Mouse (Mus musculus) stomach, postnatal 0 days (tissue): ENCODE data around the gene Erg. TPM values are rescaled to one million over a fixed set of nuclear protein-coding genes. Genes with fewer than 3 reads are reported as not detected.

Source experiments
- ATAC-seq: fragments of 200-750 bp; cut with Nextera tagmentation; 2 replicates; pipeline ENCODE4 v1.8.0; 2017; ENCODE audit not compliant: low FRiP score, low TSS enrichment
- DNase-seq: peaks from one replicate; pipeline ENCODE4 v3.0.0-alpha.2; 2016; ENCODE audit warnings: low spot score
- H3K27ac ChIP-seq: fragments of 300-500 bp; sonication (generic); replicated peaks from 2 replicates; pipeline ENCODE4 v1.5.1; 2014; ENCODE audit warnings: mild to moderate bottlenecking, control low read depth
- H3K27me3 ChIP-seq: fragments of 300-500 bp; sonication (generic); 2 replicates; pipeline ENCODE4 v1.6.1; 2014; ENCODE audit warnings: low read length; ENCODE audit not compliant: control insufficient read depth, insufficient read depth
- H3K36me3 ChIP-seq: fragments of 300-500 bp; sonication (generic); 2 replicates; pipeline ENCODE4 v1.6.1; 2014; ENCODE audit warnings: low read length, mixed read lengths; ENCODE audit not compliant: control insufficient read depth, insufficient read depth
- H3K4me1 ChIP-seq: fragments of 300-500 bp; sonication (generic); replicated peaks from 2 replicates; pipeline ENCODE4 v1.6.1; 2014; ENCODE audit warnings: antibody characterized with exemption; ENCODE audit not compliant: control insufficient read depth, insufficient read depth
- H3K4me2 ChIP-seq: fragments of 300-500 bp; sonication (generic); replicated peaks from 2 replicates; pipeline ENCODE4 v1.6.1; 2014; ENCODE audit warnings: low read depth, mild to moderate bottlenecking, control low read depth, moderate library complexity
- H3K4me3 ChIP-seq: fragments of 300-500 bp; sonication (generic); 2 replicates; pipeline ENCODE4 v1.5.1; 2014; ENCODE audit warnings: low read depth, low read length, control low read depth
- H3K9ac ChIP-seq: fragments of 300-500 bp; sonication (generic); 2 replicates; pipeline ENCODE4 v1.6.1; 2014; ENCODE audit warnings: mild to moderate bottlenecking, low read length, control low read depth, mixed read lengths
- H3K9me3 ChIP-seq: fragments of 300-500 bp; sonication (generic); 2 replicates; pipeline ENCODE4 v1.6.1; 2016; ENCODE audit warnings: low read length; ENCODE audit not compliant: control insufficient read depth
- CTCF ChIP-seq: IDR thresholded peaks from 2 replicates; pipeline ENCODE4 v1.5.1; 2016; ENCODE audit warnings: antibody characterized with exemption, low read depth, mild to moderate bottlenecking, moderate library complexity
- EP300 ChIP-seq: optimal IDR thresholded peaks from 2 replicates; pipeline ENCODE3; 2016; ENCODE audit warnings: antibody characterized with exemption
- WGBS: fragments of 180-500 bp; shearing (Covaris S2); extraction: QIAGEN DNeasy Blood & Tissue Kit; methylation state at CpG from one replicate; pipeline ENCODE4 v1.1.7; 2014; 5-methylcytosine and 5-hydroxymethylcytosine counted together
- polyA plus RNA-seq: library from polyadenylated mRNA; unstranded; fragments of >200 nt; fragmentation: Nextera tagmentation; extraction: Ambion mirVana; gene quantifications from 2 replicates; pipeline ENCODE4 v1.2.1, GENCODE M21; 2015

Gene Erg
- polyA plus RNA-seq, 1 experiment from 2014 or later = 2.1 TPM

DNA sequence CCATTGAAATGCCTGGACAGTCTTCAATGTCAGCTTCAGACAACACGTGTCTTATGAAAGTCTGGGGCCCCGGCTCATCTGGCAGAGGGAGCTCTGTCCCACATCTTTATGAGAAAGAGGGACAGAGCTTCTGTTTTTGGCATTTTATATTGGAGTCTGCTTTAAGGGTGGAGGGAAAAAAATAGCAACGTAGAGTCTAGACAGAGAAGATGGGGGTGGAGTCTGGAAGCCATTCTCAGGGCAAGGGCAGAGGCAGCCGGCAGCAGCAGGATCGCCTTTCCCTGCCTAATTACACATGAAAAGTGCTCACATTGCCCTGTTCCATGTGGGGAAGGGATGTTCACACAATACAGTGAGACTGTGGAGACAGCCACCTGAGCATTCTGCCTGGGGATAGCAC lies 16.1 kb upstream of the Erg start:
- no peak for ATAC-seq
- Histone ChIP-seq H3K4me1 (no peaks in the 10 kb centered on the region), H3K9ac (no peak overlapping the region), H3K4me3 (no peak overlapping the region), H3K36me3 (no peaks in the 10 kb centered on the region), H3K27me3 (no peaks in the 10 kb centered on the region), H3K4me2 (no peak overlapping the region), H3K9me3 (no peaks in the 10 kb centered on the region), H3K27ac (no peak overlapping the region)
- TF ChIP-seq EP300 (no peak), CTCF (no peak)
- DNase-seq = no peak
- 29% methylated on average over 5 of the region's 5 CpGs for WGBS

DNA sequence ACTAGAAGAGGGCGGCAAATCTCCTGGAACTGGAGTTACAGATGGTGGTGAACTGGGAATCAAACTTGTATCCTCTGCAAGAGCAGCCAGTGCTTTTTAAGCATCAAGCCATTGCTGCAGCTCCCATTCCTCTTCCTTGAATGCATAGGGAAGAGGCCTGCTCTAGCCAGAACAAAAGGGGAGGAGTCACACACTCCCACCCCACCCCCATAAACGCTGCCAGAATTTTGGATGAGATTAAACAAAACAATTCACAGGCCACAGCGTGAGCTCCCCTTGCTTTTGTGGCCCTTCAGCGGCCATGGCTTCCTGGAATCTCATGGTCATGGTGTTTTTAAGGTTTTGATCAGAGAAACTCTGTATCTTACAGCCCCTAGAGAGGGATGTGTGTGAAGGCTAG lies 15.4 kb upstream of the Erg start:
- Histone ChIP-seq H3K27me3 (no peaks in the 10 kb centered on the region), H3K4me2 (no peak overlapping the region), H3K4me1 (no peaks in the 10 kb centered on the region), H3K9ac (no peak overlapping the region), H3K4me3 (no peak overlapping the region), H3K9me3 (no peaks in the 10 kb centered on the region), H3K27ac (no peak overlapping the region), H3K36me3 (no peaks in the 10 kb centered on the region)
- TF ChIP-seq EP300 = no peak
- no peak for TF ChIP-seq CTCF
- no peak for ATAC-seq
- 34% methylated on average over 4 of the region's 4 CpGs for WGBS
- no peak for DNase-seq

DNA sequence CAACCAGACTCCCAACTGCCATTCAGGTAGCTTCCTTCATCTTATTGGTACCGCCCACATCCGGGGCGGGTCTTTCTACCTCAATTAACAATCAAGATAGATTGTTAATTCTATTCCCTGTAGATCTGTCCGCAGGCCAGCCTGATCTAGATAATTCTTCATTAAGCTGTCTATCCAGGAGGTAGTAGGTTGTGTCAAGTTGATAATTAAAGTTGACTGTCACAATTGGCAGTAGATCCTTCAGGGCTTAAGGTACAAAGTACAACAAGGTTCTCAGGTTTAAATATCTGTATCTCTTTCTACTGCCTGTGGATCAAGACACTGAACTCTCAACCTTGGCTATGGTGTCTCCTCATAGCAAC lies 14.8 kb upstream of the Erg start:
- DNase-seq (no peak), ATAC-seq (no peak)
- Histone ChIP-seq H3K4me2 (no peak overlapping the region), H3K4me3 (no peak overlapping the region), H3K9me3 (no peaks in the 10 kb centered on the region), H3K27me3 (no peaks in the 10 kb centered on the region), H3K4me1 (no peaks in the 10 kb centered on the region), H3K36me3 (no peaks in the 10 kb centered on the region), H3K9ac (no peak overlapping the region), H3K27ac (no peak overlapping the region)
- 91% methylated on average over 4 of the region's 4 CpGs for WGBS
- TF ChIP-seq CTCF (no peak), EP300 (no peak)

DNA sequence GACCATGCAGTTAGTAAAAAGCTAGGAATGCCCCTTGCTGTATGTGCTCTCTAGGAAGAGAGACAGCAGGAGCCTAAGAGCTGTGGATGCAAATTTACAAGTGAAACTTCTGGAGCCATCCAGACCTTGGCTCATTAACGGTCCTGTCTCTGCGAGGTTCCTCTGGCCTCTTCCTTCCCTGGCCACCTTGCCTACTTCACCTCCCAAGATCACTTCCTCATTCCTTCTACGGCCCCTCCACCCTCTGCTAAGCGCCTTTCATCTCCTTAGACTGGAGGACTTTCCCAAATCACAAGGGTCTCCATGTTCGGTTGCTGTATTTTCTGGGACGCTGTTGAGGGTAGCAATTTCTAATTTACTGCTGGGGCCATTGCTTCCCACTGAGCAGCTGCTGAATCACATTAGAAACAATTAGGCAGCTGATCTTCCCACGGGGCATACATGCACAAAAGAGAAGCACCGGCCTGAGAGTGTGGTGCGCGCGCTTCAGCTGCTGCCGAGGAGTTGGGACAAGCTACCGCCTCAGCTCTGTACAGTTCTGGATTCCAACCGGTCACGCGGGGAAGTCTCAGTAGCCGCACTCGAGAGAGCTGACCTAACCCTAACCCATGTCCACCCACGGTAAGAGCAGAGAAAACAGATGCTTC lies 14.3 kb upstream of the Erg start:
- Histone ChIP-seq H3K4me2 (no peak overlapping the region), H3K4me1 (no peaks in the 10 kb centered on the region), H3K4me3 (no peak overlapping the region), H3K27me3 (no peaks in the 10 kb centered on the region), H3K9ac (no peak overlapping the region), H3K27ac (no peak overlapping the region), H3K9me3 (no peaks in the 10 kb centered on the region), H3K36me3 (no peaks in the 10 kb centered on the region)
- DNase-seq = no peak
- WGBS = 86% methylated on average over 19 of the region's 19 CpGs
- no peak for ATAC-seq
- TF ChIP-seq CTCF (no peak), EP300 (no peak)

DNA sequence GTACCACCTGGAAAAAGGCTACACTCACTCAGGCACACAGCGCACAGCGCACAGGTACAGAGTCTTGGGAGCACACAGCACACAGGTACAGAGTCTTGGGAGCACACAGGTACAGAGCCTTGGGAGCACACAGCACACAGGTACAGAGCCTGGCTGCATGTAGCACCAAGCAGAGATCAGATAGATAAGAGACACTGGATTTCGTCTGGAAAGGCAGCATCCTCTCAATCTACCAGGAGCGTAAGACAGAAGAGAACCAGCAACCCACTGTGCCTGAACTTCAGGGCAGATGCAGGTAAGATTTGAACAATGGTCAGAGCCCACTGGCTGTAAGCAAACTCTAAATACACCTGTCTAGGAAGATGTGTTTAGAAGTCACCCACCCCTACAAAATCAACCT lies 12.5 kb upstream of the Erg start:
- H3K4me3 ChIP-seq = no peak overlapping the region
- no peaks in the 10 kb centered on the region for H3K36me3 ChIP-seq
- no peak overlapping the region for H3K27ac ChIP-seq
- WGBS = 91% methylated on average over 4 of the region's 4 CpGs
- no peak for DNase-seq
- TF ChIP-seq EP300 = no peak
- no peak for TF ChIP-seq CTCF
- H3K27me3 ChIP-seq = no peaks in the 10 kb centered on the region
- ATAC-seq = no peak
- H3K9ac ChIP-seq = no peak overlapping the region
- no peak overlapping the region for H3K4me2 ChIP-seq
- no peaks in the 10 kb centered on the region for H3K4me1 ChIP-seq
- H3K9me3 ChIP-seq = no peaks in the 10 kb centered on the region

DNA sequence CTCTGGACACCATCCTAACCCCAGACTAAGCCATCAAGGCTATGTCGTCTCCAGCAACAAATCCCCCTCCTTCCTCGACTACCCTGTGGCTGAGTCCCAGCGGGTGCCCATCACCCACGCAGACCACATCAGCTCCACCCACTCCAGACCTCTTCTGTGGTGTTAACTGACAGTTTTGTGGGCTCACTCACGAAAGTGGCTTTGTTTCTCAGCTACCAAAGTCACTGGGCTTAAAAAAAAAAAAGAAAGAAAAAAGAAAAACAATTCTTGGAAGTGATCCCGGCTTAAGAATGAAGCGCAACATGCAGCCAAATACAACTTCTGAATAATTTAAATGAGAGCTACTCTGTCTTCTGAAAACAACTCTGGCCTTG lies 11.2 kb upstream of the Erg start:
- DNase-seq = no peak
- no peak for ATAC-seq
- whole genome bisulfite sequencing = 50% methylated on average over 7 of the region's 7 CpGs

More for the DNA sequence above, 11.2 kb upstream of the Erg start:
- no peaks in the 10 kb centered on the region for H3K36me3 ChIP-seq
- no peak overlapping the region for H3K27ac ChIP-seq
- H3K4me2 ChIP-seq = no peak overlapping the region
- no peaks in the 10 kb centered on the region for H3K4me1 ChIP-seq
- H3K4me3 ChIP-seq = no peak overlapping the region
- H3K9me3 ChIP-seq = no peaks in the 10 kb centered on the region
- no peak overlapping the region for H3K9ac ChIP-seq
- no peak for TF ChIP-seq EP300
- no peak for TF ChIP-seq CTCF
- no peaks in the 10 kb centered on the region for H3K27me3 ChIP-seq
